Mouse (Mus musculus): ENCODE data around the gene Gm48552. TPM values are rescaled to one million over a fixed set of nuclear protein-coding genes. Genes with fewer than 3 reads are reported as not detected.

Gm48552 gene
- total and polyA plus RNA-seq, 3 experiments: 0.89 to 1.2 TPM; not detected in 1

GRCm38 (mm10) chr10:81351678-81352291 is 37.0 kb upstream of the Gm48552 start (continued):
- TF ChIP-seq NRF1 (IDR thresholded peaks at IDR 0.05; ENCODE audit: insufficient read depth, low read depth, low read length, poor library complexity, severe bottlenecking) (no peak), MAZ (IDR thresholded peaks at IDR 0.05; ENCODE audit: low read depth, low read length) (peak; percentile 85), ELF1 (IDR thresholded peaks at IDR 0.05; ENCODE audit: low read depth, low read length) (0 out of 2 replicates have a peak, but pooled peaks have one; percentile 25), ETS1 (IDR thresholded peaks at IDR 0.05; ENCODE audit: low read depth, low read length) (0 out of 2 replicates have a peak, but pooled peaks have one; percentile 75), ZMIZ1 (IDR thresholded peaks at IDR 0.05; ENCODE audit: low read depth, low read length) (no peak), KAT2A (conservative IDR thresholded peaks at IDR 0.05; ENCODE audit: low read depth, low read length) (peak; percentile 33; the same call in 1 of the 2 replicates)

GRCm38 (mm10) chr10:81354738-81355477 is 33.9 kb upstream of the Gm48552 start:
- H3K36me3 ChIP-seq (ENCODE audit: control insufficient read depth in 1 of 2, insufficient read depth in 2 of 2, low read length in 2 of 2): peaks cover 0 to 24% of the 10 kb centered on the region in 2 experiments; a peak in 2 of 4 replicates
- TF ChIP-seq JUND (IDR thresholded peaks at IDR 0.05; ENCODE audit: low read depth, low read length) (no peak), MEF2A (IDR thresholded peaks at IDR 0.05; ENCODE audit: extremely low read depth, insufficient replicate concordance, low read depth, low read length, poor library complexity, severe bottlenecking) (no peak), POLR2A (IDR thresholded peaks at IDR 0.05; ENCODE audit: control insufficient read depth in 1 of 2, insufficient read depth in 1 of 2, low read depth in 1 of 2, low read length in 2 of 2, poor library complexity in 1 of 2) (no peak), TAL1 (IDR thresholded peaks at IDR 0.05; ENCODE audit: low read length) (no peak), CHD1 (IDR thresholded peaks at IDR 0.05; ENCODE audit: low read depth, low read length) (no peak), ZC3H11A (IDR thresholded peaks at IDR 0.05; ENCODE audit: low read depth, low read length) (no peak), KAT2A (conservative IDR thresholded peaks at IDR 0.05; ENCODE audit: low read depth, low read length) (no peak), TCF12 (IDR thresholded peaks at IDR 0.05; ENCODE audit: low read depth, low read length) (no peak), POLR2AphosphoS5 (IDR thresholded peaks at IDR 0.05; ENCODE audit: borderline replicate concordance, low read depth, low read length) (no peak), UBTF (IDR thresholded peaks at IDR 0.05; ENCODE audit: borderline replicate concordance, insufficient read depth, low read depth, low read length) (no peak), CHD2 (IDR thresholded peaks at IDR 0.05; ENCODE audit: low read length) (no peak)
- no peak for DNase-seq (ENCODE audit: low read depth, low spot score)
- H3K9ac ChIP-seq (ENCODE audit: control insufficient read depth, low read depth, low read length, poor library complexity, severe bottlenecking): no peak overlapping the region
- H3K4me1 ChIP-seq (ENCODE audit: control insufficient read depth in 1 of 2, insufficient read depth in 2 of 2, low read length in 2 of 2): peaks cover 3 to 33% of the 10 kb centered on the region in 2 experiments; a peak in 3 of 4 replicates
- no peak overlapping the region for H3K4me3 ChIP-seq (ENCODE audit: control insufficient read depth in 1 of 2, insufficient read depth in 1 of 2, low read depth in 2 of 2, low read length in 2 of 2)
- H3K27me3 ChIP-seq (ENCODE audit: control insufficient read depth in 1 of 2, insufficient read depth in 2 of 2, low read length in 2 of 2): no peaks in the 10 kb centered on the region
- peaks cover 28% of the 10 kb centered on the region for H3K79me2 ChIP-seq (ENCODE audit: control insufficient read depth, insufficient read depth, low read length, poor library complexity)
- H3K27ac ChIP-seq (ENCODE audit: control insufficient read depth, low read depth, low read length): no peak overlapping the region
- H3K9me3 ChIP-seq (replicated peaks; ENCODE audit: insufficient read depth, low read length): no peaks in the 10 kb centered on the region
